Mouse (Mus musculus): ENCODE data around the gene Bard1. TPM values are rescaled to one million over a fixed set of nuclear protein-coding genes. Genes with fewer than 3 reads are reported as not detected.

Gene Bard1
- polyA plus RNA-seq, 1 experiment from 2014 or later, result 2.1 TPM

GRCm38 (mm10) chr1:71100591-71101368 is 2.2 kb downstream of the Bard1 start:
- peak overlapping the region; percentile 67 for H3K27ac ChIP-seq (ENCODE audit: poor library complexity, severe bottlenecking)
- no peaks in the 10 kb centered on the region for H3K9me3 ChIP-seq (replicated peaks)
- H3K4me2 ChIP-seq, result peak overlapping the region; percentile 60
- H3K4me3 ChIP-seq, result no peak overlapping the region
- H3K27me3 ChIP-seq (replicated peaks), result no peaks in the 10 kb centered on the region
- H3K36me3 ChIP-seq, result no peaks in the 10 kb centered on the region
- ATAC-seq (ENCODE audit: insufficient number of reproducible peaks, low FRiP score), result no peak
- peaks cover 11% of the 10 kb centered on the region for H3K4me1 ChIP-seq (replicated peaks)
- H3K9ac ChIP-seq, result 0 out of 2 replicates have a peak overlapping the region, but pooled peaks have one; percentile 15
- WGBS, result 57% methylated on average over 5 of the region's 5 CpGs

GRCm38 (mm10) chr1:71099945-71100515 is 2.9 kb downstream of the Bard1 start:
- Histone ChIP-seq H3K4me2 (peak overlapping the region; percentile 15), H3K36me3 (peaks cover 3% of the 10 kb centered on the region; the same call in 1 of the 2 replicates), H3K9ac (no peak overlapping the region), H3K4me3 (no peak overlapping the region), H3K27me3 (replicated peaks) (no peaks in the 10 kb centered on the region), H3K9me3 (replicated peaks) (no peaks in the 10 kb centered on the region), H3K4me1 (replicated peaks) (peaks cover 11% of the 10 kb centered on the region), H3K27ac (ENCODE audit: poor library complexity, severe bottlenecking) (peak overlapping the region; percentile 67)
- 11% methylated on average over 3 of the region's 3 CpGs for WGBS
- ATAC-seq (ENCODE audit: insufficient number of reproducible peaks, low FRiP score), result no peak

GRCm38 (mm10) chr1:71096031-71096430 is 6.9 kb downstream of the Bard1 start:
- no peaks in the 10 kb centered on the region for H3K9me3 ChIP-seq (replicated peaks)
- H3K4me1 ChIP-seq (replicated peaks), result peaks cover 11% of the 10 kb centered on the region
- no peaks in the 10 kb centered on the region for H3K27me3 ChIP-seq (replicated peaks)
- H3K27ac ChIP-seq (ENCODE audit: poor library complexity, severe bottlenecking), result no peak overlapping the region
- H3K36me3 ChIP-seq, result peaks cover 4% of the 10 kb centered on the region; the same call in 1 of the 2 replicates
- 86% methylated on average over 1 of the region's 1 CpGs for WGBS
- no peak overlapping the region for H3K4me2 ChIP-seq
- ATAC-seq (ENCODE audit: insufficient number of reproducible peaks, low FRiP score), result 0 out of 2 replicates have a peak, but pooled peaks have one; percentile 66
- H3K9ac ChIP-seq, result no peak overlapping the region
- no peak overlapping the region for H3K4me3 ChIP-seq

- 90% methylated on average over 2 of the region's 2 CpGs for WGBS
- no peak overlapping the region for H3K27ac ChIP-seq (ENCODE audit: poor library complexity, severe bottlenecking)
- peaks cover 8% of the 10 kb centered on the region for H3K4me1 ChIP-seq (replicated peaks)
- ATAC-seq (ENCODE audit: insufficient number of reproducible peaks, low FRiP score), result no peak
- H3K9me3 ChIP-seq (replicated peaks), result no peaks in the 10 kb centered on the region
- peaks cover 4% of the 10 kb centered on the region; the same call in 1 of the 2 replicates for H3K36me3 ChIP-seq
- H3K4me3 ChIP-seq, result no peak overlapping the region
- H3K4me2 ChIP-seq, result no peak overlapping the region
- H3K27me3 ChIP-seq (replicated peaks), result no peaks in the 10 kb centered on the region
- H3K9ac ChIP-seq, result no peak overlapping the region
Observed at GRCm38 (mm10) chr1:71095211-71095805, 7.6 kb downstream of the Bard1 start.

GRCm38 (mm10) chr1:71075651-71076050 is 27.3 kb downstream of the Bard1 start:
- no peak for ATAC-seq (ENCODE audit: insufficient number of reproducible peaks, low FRiP score)
- WGBS, result 76% methylated on average over 3 of the region's 3 CpGs
- H3K27ac ChIP-seq (ENCODE audit: poor library complexity, severe bottlenecking), result no peak overlapping the region
- H3K36me3 ChIP-seq, result peaks cover 7% of the 10 kb centered on the region; the same call in 1 of the 2 replicates
- no peaks in the 10 kb centered on the region for H3K4me1 ChIP-seq (replicated peaks)
- no peaks in the 10 kb centered on the region for H3K27me3 ChIP-seq (replicated peaks)
- H3K4me2 ChIP-seq, result no peak overlapping the region
- H3K4me3 ChIP-seq, result no peak overlapping the region
- no peaks in the 10 kb centered on the region for H3K9me3 ChIP-seq (replicated peaks)
- H3K9ac ChIP-seq, result no peak overlapping the region

- H3K27me3 ChIP-seq (replicated peaks), result no peaks in the 10 kb centered on the region
- H3K4me1 ChIP-seq (replicated peaks), result no peaks in the 10 kb centered on the region
- no peak overlapping the region for H3K9ac ChIP-seq
- peaks cover 7% of the 10 kb centered on the region; the same call in 1 of the 2 replicates for H3K36me3 ChIP-seq
- H3K9me3 ChIP-seq (replicated peaks), result no peaks in the 10 kb centered on the region
- ATAC-seq (ENCODE audit: insufficient number of reproducible peaks, low FRiP score), result no peak
- H3K27ac ChIP-seq (ENCODE audit: poor library complexity, severe bottlenecking), result no peak overlapping the region
- H3K4me3 ChIP-seq, result no peak overlapping the region
- H3K4me2 ChIP-seq, result no peak overlapping the region
Observed at GRCm38 (mm10) chr1:71070771-71071170, 32.2 kb downstream of the Bard1 start.

- Histone ChIP-seq H3K4me1 (replicated peaks) (no peaks in the 10 kb centered on the region), H3K27me3 (replicated peaks) (no peaks in the 10 kb centered on the region), H3K4me2 (no peak overlapping the region), H3K9ac (no peak overlapping the region), H3K36me3 (peaks cover 13% of the 10 kb centered on the region), H3K9me3 (replicated peaks) (no peaks in the 10 kb centered on the region), H3K27ac (ENCODE audit: poor library complexity, severe bottlenecking) (no peak overlapping the region), H3K4me3 (no peak overlapping the region)
- no peak for ATAC-seq (ENCODE audit: insufficient number of reproducible peaks, low FRiP score)
- 56% methylated on average over 3 of the region's 3 CpGs for WGBS
Observed at GRCm38 (mm10) chr1:71068728-71069304, 34.1 kb downstream of the Bard1 start.

GRCm38 (mm10) chr1:71063885-71064492 is 39.0 kb downstream of the Bard1 start:
- Histone ChIP-seq H3K4me2 (no peak overlapping the region), H3K36me3 (peaks cover 17% of the 10 kb centered on the region), H3K4me3 (no peak overlapping the region), H3K4me1 (replicated peaks) (no peaks in the 10 kb centered on the region), H3K27ac (ENCODE audit: poor library complexity, severe bottlenecking) (no peak overlapping the region), H3K9me3 (replicated peaks) (no peaks in the 10 kb centered on the region), H3K27me3 (replicated peaks) (no peaks in the 10 kb centered on the region), H3K9ac (no peak overlapping the region)
- no peak for ATAC-seq (ENCODE audit: insufficient number of reproducible peaks, low FRiP score)
- WGBS, result 96% methylated on average over 16 of the region's 16 CpGs

GRCm38 (mm10) chr1:71056143-71056542 is 46.8 kb downstream of the Bard1 start:
- WGBS, result 27% methylated on average over 4 of the region's 4 CpGs
- Histone ChIP-seq H3K4me1 (replicated peaks) (peaks cover 21% of the 10 kb centered on the region), H3K4me3 (no peak overlapping the region), H3K27ac (ENCODE audit: poor library complexity, severe bottlenecking) (peak overlapping the region; percentile 76), H3K36me3 (peaks cover 8% of the 10 kb centered on the region; the same call in 1 of the 2 replicates), H3K27me3 (replicated peaks) (no peaks in the 10 kb centered on the region), H3K4me2 (no peak overlapping the region), H3K9ac (no peak overlapping the region), H3K9me3 (replicated peaks) (no peaks in the 10 kb centered on the region)
- peak; percentile 39; the same call in 1 of the 2 replicates for ATAC-seq (ENCODE audit: insufficient number of reproducible peaks, low FRiP score)

GRCm38 (mm10) chr1:71055454-71055853 is 47.5 kb downstream of the Bard1 start:
- no peak for ATAC-seq (ENCODE audit: insufficient number of reproducible peaks, low FRiP score)
- 83% methylated on average over 1 of the region's 1 CpGs for whole genome bisulfite sequencing
- Histone ChIP-seq H3K27me3 (replicated peaks) (no peaks in the 10 kb centered on the region), H3K4me2 (no peak overlapping the region), H3K36me3 (peaks cover 8% of the 10 kb centered on the region; the same call in 1 of the 2 replicates), H3K27ac (ENCODE audit: poor library complexity, severe bottlenecking) (peak overlapping the region; percentile 27; the same call in 1 of the 2 replicates), H3K4me3 (no peak overlapping the region), H3K9ac (no peak overlapping the region), H3K9me3 (replicated peaks) (no peaks in the 10 kb centered on the region), H3K4me1 (replicated peaks) (peaks cover 21% of the 10 kb centered on the region)

All from heart, embryonic 12.5 days (tissue).